Mouse (Mus musculus) forebrain, embryonic 11.5 days (tissue): ENCODE results near the gene Arl2. TPM values are rescaled to one million over a fixed set of nuclear protein-coding genes. Genes with fewer than 3 reads are reported as not detected.
"Not testable (repeated sequence)": the region's sequence is repeated elsewhere in the genome, so short reads cannot be mapped to it uniquely, and the experiment has no call there.

Experiments used
- ATAC-seq: fragments of 200-750 bp; cut with Nextera tagmentation; replicated peaks from 2 replicates; pipeline ENCODE4 v1.8.0; 2017; ENCODE audit warnings: moderate TSS enrichment; ENCODE audit not compliant: low FRiP score
- DNase-seq: peaks from one replicate; pipeline ENCODE4 v3.0.0-alpha.2; 2017; ENCODE audit warnings: low spot score
- H3K27ac ChIP-seq: fragments of 300-500 bp; sonication (generic); 2 replicates; pipeline ENCODE4 v1.5.1; 2014; ENCODE audit warnings: low read depth, low read length
- H3K27me3 ChIP-seq: fragments of 300-500 bp; sonication (generic); 2 replicates; pipeline ENCODE4 v1.6.1; 2014; ENCODE audit warnings: mild to moderate bottlenecking, low read length, mixed read lengths; ENCODE audit not compliant: control insufficient read depth, insufficient read depth
- H3K36me3 ChIP-seq: fragments of 300-500 bp; sonication (generic); 2 replicates; pipeline ENCODE4 v1.6.1; 2014; ENCODE audit warnings: mild to moderate bottlenecking, low read length, moderate library complexity, mixed read lengths; ENCODE audit not compliant: control insufficient read depth, insufficient read depth
- H3K4me1 ChIP-seq: fragments of 300-500 bp; sonication (generic); replicated peaks from 2 replicates; pipeline ENCODE4 v1.6.1; 2014; ENCODE audit warnings: low read length, mixed read lengths; ENCODE audit not compliant: control insufficient read depth, insufficient read depth
- H3K4me2 ChIP-seq: fragments of 300-500 bp; sonication (generic); 2 replicates; pipeline ENCODE4 v1.6.1; 2014; ENCODE audit warnings: low read depth, mild to moderate bottlenecking, low read length, moderate library complexity, mixed read lengths; ENCODE audit not compliant: severe bottlenecking
- H3K4me3 ChIP-seq: fragments of 300-500 bp; sonication (generic); 2 replicates; pipeline ENCODE4 v1.5.1; 2014; ENCODE audit warnings: low read depth, low read length
- H3K9ac ChIP-seq: fragments of 300-500 bp; sonication (generic); 2 replicates; pipeline ENCODE4 v1.6.1; 2014; ENCODE audit warnings: low read length
- H3K9me3 ChIP-seq: fragments of 300-500 bp; sonication (generic); 2 replicates; pipeline ENCODE4 v1.6.1; 2016; ENCODE audit warnings: low read length, mixed read lengths; ENCODE audit not compliant: control insufficient read depth
- WGBS: fragments of 180-500 bp; shearing (Covaris S2); extraction: QIAGEN DNeasy Blood & Tissue Kit; methylation state at CpG from one replicate; pipeline ENCODE4 v1.1.7; 2014; 5-methylcytosine and 5-hydroxymethylcytosine counted together
- polyA plus RNA-seq: library from polyadenylated mRNA; unstranded; fragments of >200 nt; fragmentation: Nextera tagmentation; extraction: Ambion mirVana; gene quantifications from 2 replicates; pipeline ENCODE4 v1.2.1, GENCODE M21; 2014

Arl2 gene
- polyA plus RNA-seq, 1 experiment from 2014 or later = 72.2 TPM

- Histone ChIP-seq H3K27ac (no peak overlapping the region), H3K36me3 (no peaks in the 10 kb centered on the region), H3K9ac (no peak overlapping the region), H3K4me1 (no peaks in the 10 kb centered on the region), H3K9me3 (no peaks in the 10 kb centered on the region), H3K4me2 (no peak overlapping the region), H3K4me3 (no peak overlapping the region), H3K27me3 (no peaks in the 10 kb centered on the region)
- 89% methylated on average over 7 of the region's 7 CpGs for WGBS
- no peak for ATAC-seq
- no peak for DNase-seq
Observed at GRCm38 (mm10) chr19:6132171-6132827, 9.0 kb downstream of the Arl2 start.

- not testable (repeated sequence) for H3K4me3 ChIP-seq, H3K27ac ChIP-seq, H3K27me3 ChIP-seq, H3K4me2 ChIP-seq, H3K9ac ChIP-seq, ATAC-seq, DNase-seq, H3K4me1 ChIP-seq, H3K9me3 ChIP-seq, H3K36me3 ChIP-seq
- 79% methylated on average over 7 of the region's 7 CpGs for WGBS
Observed at GRCm38 (mm10) chr19:6130414-6131128, 10.8 kb downstream of the Arl2 start.

- no peaks in the 10 kb centered on the region for H3K36me3 ChIP-seq
- WGBS = under 1% methylated on average over 32 of the region's 32 CpGs
Observed at GRCm38 (mm10) chr19:6127760-6128341, 13.5 kb downstream of the Arl2 start, which contains the start of gene Snx15. Gene Snx15, minus strand, starts transcription at chr19:6128304.

GRCm38 (mm10) chr19:6126789-6127580 is 14.4 kb downstream of the Arl2 start:
- Histone ChIP-seq H3K27me3 (no peaks in the 10 kb centered on the region), H3K4me1 (no peaks in the 10 kb centered on the region; the same call in 1 of the 2 replicates), H3K27ac (no peak overlapping the region), H3K4me3 (peak overlapping the region; percentile 47), H3K4me2 (peak overlapping the region; percentile 59), H3K36me3 (no peaks in the 10 kb centered on the region), H3K9ac (peak overlapping the region; percentile 66), H3K9me3 (no peaks in the 10 kb centered on the region)
- WGBS = 76% methylated on average over 10 of the region's 10 CpGs
- DNase-seq (no peak), ATAC-seq (no peak)

More at GRCm38 (mm10) chr19:6127760-6128341, 13.5 kb downstream of the Arl2 start, which contains the start of gene Snx15:
- peak; percentile 87 for ATAC-seq
- Histone ChIP-seq H3K4me1 (no peaks in the 10 kb centered on the region; the same call in 1 of the 2 replicates), H3K4me3 (peak within 1 kb of the TSS; percentile 47), H3K27ac (peak within 1 kb of the TSS; percentile 55; the same call in 1 of the 2 replicates), H3K9ac (peak within 1 kb of the TSS; percentile 66), H3K4me2 (peak within 1 kb of the TSS; percentile 59), H3K27me3 (no peaks in the 10 kb centered on the region), H3K9me3 (no peaks in the 10 kb centered on the region)
- peak; percentile 92 for DNase-seq

GRCm38 (mm10) chr19:6126289-6126688 is 15.1 kb downstream of the Arl2 start:
- Histone ChIP-seq H3K4me3 (no peak overlapping the region), H3K4me2 (no peak overlapping the region)

GRCm38 (mm10) chr19:6124898-6125297 is 16.4 kb downstream of the Arl2 start:
- H3K4me2 ChIP-seq = no peak overlapping the region
- H3K36me3 ChIP-seq = no peaks in the 10 kb centered on the region
- no peak overlapping the region for H3K27ac ChIP-seq
- no peaks in the 10 kb centered on the region for H3K9me3 ChIP-seq
- H3K4me3 ChIP-seq = no peak overlapping the region
- H3K4me1 ChIP-seq = no peaks in the 10 kb centered on the region; the same call in 1 of the 2 replicates
- no peak overlapping the region for H3K9ac ChIP-seq
- WGBS = 74% methylated on average over 2 of the region's 2 CpGs
- no peak for DNase-seq
- H3K27me3 ChIP-seq = no peaks in the 10 kb centered on the region
- no peak for ATAC-seq

More at GRCm38 (mm10) chr19:6126289-6126688, 15.1 kb downstream of the Arl2 start:
- Histone ChIP-seq H3K9ac (no peak overlapping the region), H3K27ac (no peak overlapping the region), H3K36me3 (no peaks in the 10 kb centered on the region), H3K27me3 (no peaks in the 10 kb centered on the region), H3K9me3 (no peaks in the 10 kb centered on the region), H3K4me1 (no peaks in the 10 kb centered on the region; the same call in 1 of the 2 replicates)
- WGBS = 25% methylated on average over 4 of the region's 4 CpGs
- ATAC-seq (no peak), DNase-seq (peak; percentile 61)

- 70% methylated on average over 8 of the region's 8 CpGs for WGBS
- DNase-seq = no peak
Observed at GRCm38 (mm10) chr19:6123330-6123729, 18.0 kb downstream of the Arl2 start.

GRCm38 (mm10) chr19:6121761-6122160 is 19.6 kb downstream of the Arl2 start:
- Histone ChIP-seq H3K4me3 (no peak overlapping the region), H3K4me1 (peaks cover under 1% of the 10 kb centered on the region; the same call in 1 of the 2 replicates), H3K27ac (no peak overlapping the region)

More at GRCm38 (mm10) chr19:6123330-6123729, 18.0 kb downstream of the Arl2 start:
- Histone ChIP-seq H3K9ac (no peak overlapping the region; the same call in 1 of the 2 replicates), H3K4me2 (no peak overlapping the region), H3K4me3 (no peak overlapping the region), H3K36me3 (no peaks in the 10 kb centered on the region), H3K27me3 (no peaks in the 10 kb centered on the region), H3K9me3 (no peaks in the 10 kb centered on the region), H3K27ac (no peak overlapping the region), H3K4me1 (no peaks in the 10 kb centered on the region; the same call in 1 of the 2 replicates)
- ATAC-seq = no peak

More at GRCm38 (mm10) chr19:6121761-6122160, 19.6 kb downstream of the Arl2 start:
- H3K9ac ChIP-seq = no peak overlapping the region
- no peaks in the 10 kb centered on the region for H3K27me3 ChIP-seq
- H3K4me2 ChIP-seq = no peak overlapping the region
- H3K36me3 ChIP-seq = no peaks in the 10 kb centered on the region
- no peak for ATAC-seq
- 38% methylated on average over 19 of the region's 19 CpGs for WGBS
- no peaks in the 10 kb centered on the region for H3K9me3 ChIP-seq
- DNase-seq = no peak
